Mouse (Mus musculus) naive thymus-derived CD4-positive, alpha-beta T cell, adult 2 months (primary cell): ENCODE measurements around the gene Cryz.

ENCODE experiments used
- DNase-seq: peaks from one replicate; pipeline ENCODE4 v3.0.0-alpha.2; 2011; ENCODE audit warnings: low read depth

The Cryz gene

GRCm38 (mm10) chr3:154596488-154596933 is at the start of gene Cryz:
TSS of gene Cryz (plus strand) at chr3:154596711.
- peak; percentile 92 for DNase-seq

GRCm38 (mm10) chr3:154547549-154548426 is 48.7 kb upstream of the Cryz start:
- no peak for DNase-seq

GRCm38 (mm10) chr3:154548868-154549301 is 47.6 kb upstream of the Cryz start:
- no peak for DNase-seq

- DNase-seq = no peak
Observed at GRCm38 (mm10) chr3:154550326-154551034, 46.0 kb upstream of the Cryz start.

- DNase-seq = no peak
Observed at GRCm38 (mm10) chr3:154551035-154551411, 45.5 kb upstream of the Cryz start.

GRCm38 (mm10) chr3:154562192-154562591 is 34.3 kb upstream of the Cryz start:
- DNase-seq = no peak

GRCm38 (mm10) chr3:154565437-154565836 is 31.1 kb upstream of the Cryz start:
- DNase-seq = no peak

- no peak for DNase-seq
Observed at GRCm38 (mm10) chr3:154570029-154570575, 26.4 kb upstream of the Cryz start.

GRCm38 (mm10) chr3:154570786-154571185 is 25.7 kb upstream of the Cryz start:
- DNase-seq = no peak

GRCm38 (mm10) chr3:154572341-154572972 is 24.1 kb upstream of the Cryz start:
- DNase-seq = peak; percentile 71

- DNase-seq = no peak
Observed at GRCm38 (mm10) chr3:154573666-154574065, 22.8 kb upstream of the Cryz start.

- DNase-seq = no peak
Observed at GRCm38 (mm10) chr3:154577895-154578294, 18.6 kb upstream of the Cryz start.

- no peak for DNase-seq
Observed at GRCm38 (mm10) chr3:154584351-154584750, 12.2 kb upstream of the Cryz start.

- DNase-seq = no peak
Observed at GRCm38 (mm10) chr3:154590971-154591370, 5.5 kb upstream of the Cryz start.

GRCm38 (mm10) chr3:154591621-154592020 is 4.9 kb upstream of the Cryz start:
- no peak for DNase-seq

- no peak for DNase-seq
Observed at GRCm38 (mm10) chr3:154593596-154593995, 2.9 kb upstream of the Cryz start.

- DNase-seq = no peak
Observed at GRCm38 (mm10) chr3:154594156-154594555, 2.4 kb upstream of the Cryz start.

GRCm38 (mm10) chr3:154596934-154597554 is 533 bp downstream of the Cryz start, which contains the start of gene Tyw3:
TSS of gene Tyw3 (minus strand) at chr3:154597104.
- peak; percentile 95 for DNase-seq

GRCm38 (mm10) chr3:154597561-154597960 is 1.1 kb downstream of the Cryz start:
- DNase-seq = no peak

GRCm38 (mm10) chr3:154602141-154602540 is 5.6 kb downstream of the Cryz start:
- DNase-seq = no peak

GRCm38 (mm10) chr3:154604871-154605270 is 8.4 kb downstream of the Cryz start:
- no peak for DNase-seq

GRCm38 (mm10) chr3:154607896-154608295 is 11.4 kb downstream of the Cryz start:
- DNase-seq = no peak
